Mouse (Mus musculus) intestine, embryonic 16.5 days (tissue): Measurements from ENCODE around the gene Pawr. TPM values are rescaled to one million over a fixed set of nuclear protein-coding genes. Genes with fewer than 3 reads are reported as not detected.
"Not testable (repeated sequence)": the region's sequence is repeated elsewhere in the genome, so short reads cannot be mapped to it uniquely, and the experiment has no call there.

Source experiments
- ATAC-seq: fragments of 200-750 bp; cut with Nextera tagmentation; 2 replicates; pipeline ENCODE4 v1.8.0; 2017; ENCODE audit warnings: moderate TSS enrichment, moderate library complexity
- H3K27ac ChIP-seq: fragments of 300-500 bp; sonication (generic); 2 replicates; pipeline ENCODE4 v1.5.1; 2014; ENCODE audit warnings: mild to moderate bottlenecking, low read length
- H3K27me3 ChIP-seq: fragments of 300-500 bp; sonication (generic); replicated peaks from 2 replicates; pipeline ENCODE4 v1.6.1; 2014; ENCODE audit warnings: low read length, control low read depth, mixed read lengths; ENCODE audit not compliant: control insufficient read depth, insufficient read depth
- H3K36me3 ChIP-seq: fragments of 300-500 bp; sonication (generic); 2 replicates; pipeline ENCODE4 v1.6.1; 2014; ENCODE audit warnings: low read length, control low read depth; ENCODE audit not compliant: control insufficient read depth, insufficient read depth
- H3K4me1 ChIP-seq: fragments of 300-500 bp; sonication (generic); 2 replicates; pipeline ENCODE4 v1.6.1; 2014; ENCODE audit warnings: low read length, control low read depth, mixed read lengths; ENCODE audit not compliant: control insufficient read depth, insufficient read depth
- H3K4me2 ChIP-seq: fragments of 300-500 bp; sonication (generic); 2 replicates; pipeline ENCODE4 v1.6.1; 2014; ENCODE audit warnings: low read depth, low read length, control low read depth
- H3K4me3 ChIP-seq: fragments of 300-500 bp; sonication (generic); 2 replicates; pipeline ENCODE4 v1.5.1; 2014; ENCODE audit warnings: mild to moderate bottlenecking, low read length
- H3K9ac ChIP-seq: fragments of 300-500 bp; sonication (generic); 2 replicates; pipeline ENCODE4 v1.6.1; 2014; ENCODE audit warnings: low read depth, low read length
- H3K9me3 ChIP-seq: fragments of 300-500 bp; sonication (generic); 2 replicates; pipeline ENCODE4 v1.6.1; 2016; ENCODE audit warnings: low read length, control low read depth; ENCODE audit not compliant: control insufficient read depth
- WGBS: fragments of 180-500 bp; shearing (Covaris S2); extraction: QIAGEN DNeasy Blood & Tissue Kit; methylation state at CpG from one replicate; pipeline ENCODE4 v1.1.7; 2014; 5-methylcytosine and 5-hydroxymethylcytosine counted together
- polyA plus RNA-seq: library from polyadenylated mRNA; unstranded; fragments of >200 nt; fragmentation: Nextera tagmentation; extraction: Ambion mirVana; gene quantifications from 2 replicates; pipeline ENCODE4 v1.2.1, GENCODE M21; 2015

Gene Pawr
- polyA plus RNA-seq, 1 experiment from 2014 or later: 4.5 TPM

DNA sequence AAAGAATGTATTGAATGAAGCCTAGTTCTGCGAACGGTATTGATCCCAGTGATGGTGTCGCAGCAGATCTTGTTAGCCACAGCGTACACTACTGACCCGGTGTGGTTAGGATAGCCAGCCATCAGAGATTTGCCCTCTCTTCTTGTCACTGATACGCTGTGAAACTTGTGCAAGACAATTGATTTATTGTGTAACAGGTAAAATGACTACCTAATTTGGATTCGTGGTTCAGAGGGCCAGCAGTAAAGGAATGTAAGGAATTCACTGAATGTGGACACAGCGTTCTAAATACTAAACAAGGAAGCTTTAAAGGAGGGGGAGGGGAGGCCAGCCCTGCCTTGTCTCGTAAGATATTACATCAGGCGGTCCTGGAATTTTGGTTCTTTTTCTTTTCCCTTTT, 100.3 kb downstream of the Pawr start:
- Histone ChIP-seq H3K4me2 (no peak overlapping the region), H3K27me3 (no peaks in the 10 kb centered on the region), H3K27ac (no peak overlapping the region), H3K4me3 (no peak overlapping the region), H3K9ac (no peak overlapping the region), H3K36me3 (no peaks in the 10 kb centered on the region), H3K4me1 (peaks cover 11% of the 10 kb centered on the region; the same call in 1 of the 2 replicates), H3K9me3 (no peaks in the 10 kb centered on the region)
- 35% methylated on average over 10 of the region's 10 CpGs for whole genome bisulfite sequencing
- ATAC-seq: no peak

DNA sequence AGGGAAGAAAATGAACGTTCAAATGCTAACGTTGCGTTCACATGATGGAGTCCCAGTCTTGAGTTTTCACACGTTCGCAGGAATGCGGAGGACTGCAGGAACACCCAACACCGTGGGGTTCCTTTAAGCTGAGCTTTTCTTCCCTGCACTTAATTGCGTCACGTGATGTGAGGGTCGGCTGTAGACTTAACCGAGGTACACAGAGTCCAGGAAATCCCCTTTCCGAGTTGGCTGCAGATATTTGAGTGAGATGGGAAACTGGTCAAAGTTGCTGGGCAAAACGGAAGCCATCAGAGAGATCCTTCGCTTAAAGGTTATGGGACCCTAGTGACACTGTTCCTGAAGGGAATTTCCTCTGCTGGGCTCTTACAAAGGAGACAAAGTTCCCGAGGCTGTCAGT, 102.1 kb downstream of the Pawr start:
- Histone ChIP-seq H3K9me3 (no peaks in the 10 kb centered on the region), H3K4me1 (peaks cover 14% of the 10 kb centered on the region; the same call in 1 of the 2 replicates), H3K27ac (no peak overlapping the region), H3K9ac (no peak overlapping the region), H3K36me3 (no peaks in the 10 kb centered on the region), H3K4me2 (peak overlapping the region; percentile 31; the same call in 1 of the 2 replicates), H3K4me3 (no peak overlapping the region), H3K27me3 (no peaks in the 10 kb centered on the region)
- 23% methylated on average over 15 of the region's 15 CpGs for WGBS
- peak; percentile 52 for ATAC-seq

DNA sequence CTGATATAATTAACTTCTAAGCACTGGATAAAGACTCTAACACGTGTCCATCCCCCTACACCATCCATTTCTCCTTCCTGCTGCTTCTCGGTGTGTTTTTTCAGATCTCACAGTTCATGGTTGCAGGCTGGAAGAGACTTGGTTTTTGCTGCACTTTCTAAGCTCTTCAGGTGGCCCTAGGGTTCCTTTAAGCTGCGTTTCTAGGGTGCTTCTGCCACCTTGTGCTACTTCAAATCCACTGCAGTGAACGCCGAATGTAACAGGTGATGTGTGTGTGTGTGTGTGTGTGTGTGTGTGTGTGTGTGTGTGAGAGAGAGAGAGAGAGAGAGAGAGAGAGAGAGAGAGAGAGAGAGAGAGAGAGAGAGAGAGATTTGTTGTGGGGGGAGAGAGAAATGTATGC, 103.7 kb downstream of the Pawr start:
- no peak overlapping the region for H3K4me2 ChIP-seq

DNA sequence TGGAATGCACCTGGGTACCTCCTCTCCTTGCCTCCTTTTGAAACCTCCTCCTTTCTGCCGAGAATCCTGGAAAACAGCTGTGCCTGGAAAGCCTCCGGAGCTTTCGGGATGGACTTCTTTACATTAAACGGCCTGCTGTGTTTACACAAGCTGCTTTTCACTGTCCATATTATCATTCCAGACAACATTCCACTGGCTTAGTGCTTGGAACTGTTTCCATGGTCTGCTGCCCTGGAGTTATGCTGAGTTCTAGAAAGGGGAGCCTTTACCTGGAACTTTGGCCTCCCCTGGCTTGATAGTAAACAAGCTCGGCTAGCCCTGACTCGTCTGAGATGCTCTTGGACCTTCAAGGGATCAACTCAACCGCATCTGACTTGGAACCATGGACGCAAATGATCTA, 104.4 kb downstream of the Pawr start:
- peak; percentile 60 for ATAC-seq

More for the DNA sequence above, 103.7 kb downstream of the Pawr start:
- no peak overlapping the region for H3K4me3 ChIP-seq
- H3K27me3 ChIP-seq: no peaks in the 10 kb centered on the region
- ATAC-seq: peak; percentile 74
- H3K9me3 ChIP-seq: no peaks in the 10 kb centered on the region
- H3K36me3 ChIP-seq: no peaks in the 10 kb centered on the region
- peaks cover 14% of the 10 kb centered on the region; the same call in 1 of the 2 replicates for H3K4me1 ChIP-seq
- H3K9ac ChIP-seq: no peak overlapping the region
- WGBS: 14% methylated on average over 5 of the region's 5 CpGs
- no peak overlapping the region for H3K27ac ChIP-seq

DNA sequence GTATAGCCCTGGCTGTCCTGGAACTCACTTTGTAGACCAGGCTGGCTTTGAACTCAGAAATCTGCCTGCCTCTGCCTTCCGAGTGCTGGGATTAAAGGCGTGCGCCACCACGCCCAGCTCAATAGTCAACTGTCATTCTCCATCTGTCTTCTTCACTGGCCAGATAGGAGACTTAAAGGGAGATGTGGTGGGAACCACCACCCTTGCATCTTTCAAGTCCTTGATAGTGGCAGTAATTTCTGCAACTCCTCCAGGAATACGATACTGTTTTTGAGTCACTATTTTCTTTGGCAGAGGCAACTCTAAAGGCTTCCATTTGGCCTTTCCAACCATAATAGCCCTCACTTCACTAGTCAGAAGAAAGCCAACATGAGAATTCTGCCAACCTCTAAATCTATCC, 108.3 kb downstream of the Pawr start:
- not testable (repeated sequence) for H3K9me3 ChIP-seq, H3K4me2 ChIP-seq, H3K9ac ChIP-seq, ATAC-seq, H3K27ac ChIP-seq, H3K27me3 ChIP-seq, H3K36me3 ChIP-seq, H3K4me3 ChIP-seq
- peaks cover 23% of the 10 kb centered on the region for H3K4me1 ChIP-seq
- 95% methylated on average over 5 of the region's 5 CpGs for WGBS

More for the DNA sequence above, 104.4 kb downstream of the Pawr start:
- Histone ChIP-seq H3K27ac (peak overlapping the region; percentile 71; the same call in 1 of the 2 replicates), H3K4me1 (peaks cover 14% of the 10 kb centered on the region; the same call in 1 of the 2 replicates), H3K4me2 (no peak overlapping the region), H3K4me3 (no peak overlapping the region), H3K27me3 (no peaks in the 10 kb centered on the region), H3K9me3 (no peaks in the 10 kb centered on the region), H3K36me3 (no peaks in the 10 kb centered on the region), H3K9ac (no peak overlapping the region)
- WGBS: 25% methylated on average over 8 of the region's 8 CpGs

DNA sequence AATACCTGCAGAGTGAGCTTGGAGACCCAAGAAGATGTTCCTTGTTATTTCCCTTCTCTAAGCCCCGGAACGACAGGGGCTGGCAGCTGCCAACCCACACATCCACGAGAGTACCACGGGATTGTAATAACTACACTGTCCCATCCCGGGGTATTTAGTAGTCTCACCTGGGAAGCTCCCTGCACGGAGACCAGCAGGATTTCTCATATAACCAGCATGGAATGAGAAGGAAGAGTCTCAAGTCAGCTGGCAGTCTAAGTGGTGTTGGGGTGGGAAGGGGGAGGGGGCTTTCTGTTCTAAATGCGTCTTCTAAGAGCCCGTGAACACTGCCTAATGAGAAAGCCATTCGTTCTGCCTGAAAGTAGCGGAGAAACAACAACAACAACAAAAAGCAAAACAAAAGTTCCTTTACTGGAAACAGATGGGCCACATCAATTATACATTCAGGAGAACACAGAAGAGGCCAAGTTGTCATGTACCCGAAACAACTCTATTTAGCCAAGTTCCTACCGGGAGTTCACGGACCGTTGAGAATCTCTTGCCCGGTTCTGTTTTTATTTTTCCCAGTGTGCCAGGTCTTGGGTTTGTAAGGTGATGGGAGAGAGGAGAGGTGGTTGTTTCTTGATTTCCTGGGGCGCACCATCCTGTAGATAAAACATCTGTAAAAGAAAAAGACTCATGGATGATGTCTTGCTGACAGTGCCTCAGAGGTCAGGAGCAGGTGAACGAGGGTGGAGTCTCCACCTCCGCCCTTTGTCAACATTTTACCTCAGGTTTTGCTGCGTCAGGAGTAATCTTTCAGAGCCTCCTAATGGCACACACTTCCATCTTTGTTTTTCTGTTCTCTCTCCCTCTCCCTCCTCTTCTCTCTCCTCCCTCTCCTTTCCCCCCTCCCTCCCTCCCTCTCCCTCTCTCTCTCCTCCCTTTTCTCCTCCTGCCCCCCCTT, 112.3 kb downstream of the Pawr start:
- Histone ChIP-seq H3K9me3 (no peaks in the 10 kb centered on the region), H3K4me1 (peaks cover 19% of the 10 kb centered on the region), H3K27ac (no peak overlapping the region), H3K9ac (no peak overlapping the region), H3K4me2 (no peak overlapping the region), H3K27me3 (no peaks in the 10 kb centered on the region), H3K36me3 (no peaks in the 10 kb centered on the region), H3K4me3 (no peak overlapping the region)
- peak; percentile 61 for ATAC-seq
- whole genome bisulfite sequencing: 64% methylated on average over 19 of the region's 19 CpGs

DNA sequence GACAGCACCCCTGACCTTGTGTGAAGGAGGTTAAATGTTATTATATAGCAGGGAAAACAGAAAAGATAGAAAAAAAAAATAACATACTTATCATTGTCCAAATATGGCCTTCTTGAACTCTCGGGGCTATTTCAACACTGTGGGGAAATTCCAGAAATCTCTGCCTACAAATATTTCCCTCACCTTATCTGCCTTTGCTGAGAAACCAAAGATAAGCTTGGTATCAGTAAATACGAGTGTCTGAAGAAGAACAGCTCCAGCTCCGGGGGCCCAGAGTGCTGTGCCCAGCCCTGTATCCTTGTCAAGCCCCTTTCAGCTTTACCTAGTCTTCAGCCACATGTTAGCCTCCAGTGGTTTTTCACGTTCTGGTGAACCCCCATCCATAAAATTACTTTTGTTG, 113.2 kb downstream of the Pawr start:
- 22% methylated on average over 4 of the region's 4 CpGs for WGBS
- no peak overlapping the region for H3K9ac ChIP-seq
- H3K4me1 ChIP-seq: peaks cover 19% of the 10 kb centered on the region
- no peak overlapping the region for H3K4me3 ChIP-seq
- H3K27ac ChIP-seq: 0 out of 2 replicates have a peak overlapping the region, but pooled peaks have one; percentile 8
- no peaks in the 10 kb centered on the region for H3K36me3 ChIP-seq
- ATAC-seq: 0 out of 2 replicates have a peak, but pooled peaks have one; percentile 26
- H3K27me3 ChIP-seq: no peaks in the 10 kb centered on the region
- H3K9me3 ChIP-seq: no peaks in the 10 kb centered on the region
- no peak overlapping the region for H3K4me2 ChIP-seq

DNA sequence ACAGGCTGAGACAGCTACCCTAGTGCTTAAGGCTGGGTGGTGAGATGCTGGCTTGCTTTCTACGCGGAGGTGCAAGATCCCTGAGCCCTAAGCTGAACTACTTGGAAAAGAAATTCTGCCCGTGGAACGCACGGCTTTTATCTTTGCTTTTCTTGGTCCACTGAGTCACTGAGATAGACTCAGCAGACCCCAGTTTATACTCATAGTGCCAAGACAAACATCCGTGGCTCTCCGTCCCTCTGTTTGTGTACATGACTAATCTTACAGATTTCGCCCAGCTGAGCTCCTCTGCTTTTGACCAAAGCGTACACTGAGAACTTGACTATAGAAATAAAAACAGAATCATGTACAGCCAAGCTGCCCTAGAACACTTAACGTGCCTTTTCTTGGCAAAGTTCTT, 113.7 kb downstream of the Pawr start:
- Histone ChIP-seq H3K4me1 (peaks cover 19% of the 10 kb centered on the region), H3K27ac (peak overlapping the region; percentile 47), H3K9ac (no peak overlapping the region), H3K36me3 (no peaks in the 10 kb centered on the region), H3K9me3 (no peaks in the 10 kb centered on the region), H3K4me3 (peak overlapping the region; percentile 46), H3K27me3 (no peaks in the 10 kb centered on the region), H3K4me2 (peak overlapping the region; percentile 65)
- WGBS: 28% methylated on average over 10 of the region's 10 CpGs
- ATAC-seq: peak; percentile 21; the same call in 1 of the 2 replicates

DNA sequence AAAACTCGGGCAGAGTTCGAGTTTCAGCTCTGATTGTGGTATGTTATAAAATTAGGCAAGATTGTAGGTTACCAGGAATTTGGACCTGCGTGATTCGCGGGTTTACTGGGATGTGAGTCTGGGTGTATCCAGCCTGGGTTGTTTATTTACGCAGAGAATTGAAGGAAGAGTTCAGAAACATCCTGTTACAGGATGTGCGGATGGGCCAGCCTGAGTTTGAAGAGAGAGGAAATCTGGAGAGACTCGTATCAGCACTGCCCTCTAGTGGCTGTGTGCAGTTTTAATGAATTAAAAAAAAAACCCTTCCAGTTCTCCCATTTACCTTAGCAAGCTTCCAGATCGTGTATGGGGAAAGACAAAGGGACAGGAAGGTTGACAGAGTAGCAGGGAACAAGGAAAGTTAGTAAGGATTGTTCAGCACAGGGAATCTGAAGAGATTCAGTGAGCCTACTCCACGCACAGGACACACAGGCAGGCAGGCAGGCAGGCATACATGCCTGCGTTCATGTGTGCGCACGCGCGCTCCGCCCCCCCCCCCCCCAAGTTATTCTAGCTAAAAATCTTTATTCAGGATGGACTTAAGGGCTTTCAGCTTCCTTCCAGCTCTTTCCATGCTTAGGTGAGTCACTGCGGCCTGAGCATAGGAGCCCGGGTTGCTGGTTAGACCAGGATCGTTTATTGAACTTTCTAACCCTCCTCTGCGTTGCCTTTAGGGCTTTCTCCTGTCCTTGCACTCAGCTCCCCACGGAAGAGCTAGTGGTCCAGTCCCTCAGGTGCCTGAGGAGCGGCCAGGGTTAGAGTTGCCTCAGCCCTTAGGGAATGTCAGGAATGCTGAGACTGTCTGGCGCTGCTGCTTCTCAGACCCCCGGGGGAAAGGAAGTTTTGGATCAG, 114.4 kb downstream of the Pawr start:
- WGBS: 5% methylated on average over 24 of the region's 24 CpGs
- H3K4me2 ChIP-seq: peak overlapping the region; percentile 65
- ATAC-seq: peak; percentile 73
- H3K9me3 ChIP-seq: no peaks in the 10 kb centered on the region
- peak overlapping the region; percentile 50 for H3K9ac ChIP-seq
- no peaks in the 10 kb centered on the region for H3K27me3 ChIP-seq
- H3K27ac ChIP-seq: peak overlapping the region; percentile 54
- H3K36me3 ChIP-seq: no peaks in the 10 kb centered on the region
- peaks cover 19% of the 10 kb centered on the region for H3K4me1 ChIP-seq
- H3K4me3 ChIP-seq: peak overlapping the region; percentile 46
